Mouse (Mus musculus): ENCODE data around the gene Zglp1. TPM values are rescaled to one million over a fixed set of nuclear protein-coding genes. Genes with fewer than 3 reads are reported as not detected.
"Not testable (repeated sequence)": the region's sequence is repeated elsewhere in the genome, so short reads cannot be mapped to it uniquely, and the experiment has no call there.

Zglp1 gene
- total RNA-seq, 1 experiment: 1.3 TPM

- Histone ChIP-seq H3K9me3 (ENCODE audit: control insufficient read depth, insufficient read depth, low read depth, low read length) (no peaks in the 10 kb centered on the region), H3K9ac (ENCODE audit: insufficient read depth, low read depth, low read length, poor library complexity, severe bottlenecking) (peak overlapping the region; percentile 94), H3K36me3 (ENCODE audit: control insufficient read depth, insufficient read depth, low read length, poor library complexity, severe bottlenecking) (peaks cover 39% of the 10 kb centered on the region), H3K4me1 (ENCODE audit: control insufficient read depth in 2 of 2, insufficient read depth in 2 of 2, low read length in 2 of 2, poor library complexity in 1 of 2) (no peaks in the 10 kb centered on the region), H3K27ac (ENCODE audit: insufficient read depth, low read depth, low read length, poor library complexity, severe bottlenecking) (peak overlapping the region; percentile 72; the same call in 1 of the 2 replicates), H3K4me3 (ENCODE audit: insufficient read depth in 1 of 2, low read depth in 1 of 2, low read length in 2 of 2, poor library complexity in 1 of 2, severe bottlenecking in 1 of 2) (peak overlapping the region; percentile 89 to 92)
- peak; percentile 16 for DNase-seq (ENCODE audit: low read depth, low spot score)
- TF ChIP-seq ZC3H11A (IDR thresholded peaks at IDR 0.05; ENCODE audit: borderline replicate concordance, low read depth, low read length) (no peak), CHD2 (IDR thresholded peaks at IDR 0.05; ENCODE audit: low read depth, low read length) (no peak), ZNF384 (IDR thresholded peaks at IDR 0.05; ENCODE audit: low read depth, low read length) (no peak), MAFK (IDR thresholded peaks at IDR 0.05; ENCODE audit: insufficient read depth, low read depth, low read length) (no peak), HCFC1 (IDR thresholded peaks at IDR 0.05; ENCODE audit: borderline replicate concordance, insufficient read depth, low read length) (no peak)
- in situ Hi-C loops (cut with MboI; ENCODE audit: low sequenced_read_pairs in 2 of 2, unreplicated experiment in 2 of 2): no loop called here
Observed at GRCm38 (mm10) chr9:21072641-21073040, 5.7 kb upstream of the Zglp1 start.

GRCm38 (mm10) chr9:21062928-21063327, 4.0 kb downstream of the Zglp1 start:
- peak overlapping the region; percentile 25; the same call in 1 of the 2 replicates for H3K27ac ChIP-seq (ENCODE audit: insufficient read depth, low read depth, low read length, poor library complexity, severe bottlenecking)
- H3K36me3 ChIP-seq (ENCODE audit: control insufficient read depth, insufficient read depth, low read length, poor library complexity, severe bottlenecking): peaks cover 14% of the 10 kb centered on the region; the same call in 1 of the 2 replicates
- TF ChIP-seq ZNF384 (IDR thresholded peaks at IDR 0.05; ENCODE audit: low read depth, low read length) (no peak), ZC3H11A (IDR thresholded peaks at IDR 0.05; ENCODE audit: borderline replicate concordance, low read depth, low read length) (no peak), MAFK (IDR thresholded peaks at IDR 0.05; ENCODE audit: insufficient read depth, low read depth, low read length) (no peak), CHD2 (IDR thresholded peaks at IDR 0.05; ENCODE audit: low read depth, low read length) (no peak), HCFC1 (IDR thresholded peaks at IDR 0.05; ENCODE audit: borderline replicate concordance, insufficient read depth, low read length) (no peak)
- no peak for DNase-seq (ENCODE audit: low read depth, low spot score)
- peak overlapping the region; percentile 35; the same call in 1 of the 2 replicates for H3K9ac ChIP-seq (ENCODE audit: insufficient read depth, low read depth, low read length, poor library complexity, severe bottlenecking)
- no peaks in the 10 kb centered on the region for H3K9me3 ChIP-seq (ENCODE audit: control insufficient read depth, insufficient read depth, low read depth, low read length)
- peaks cover 0 to 6% of the 10 kb centered on the region in 2 experiments; a peak in 1 of 4 replicates for H3K4me1 ChIP-seq (ENCODE audit: control insufficient read depth in 2 of 2, insufficient read depth in 2 of 2, low read length in 2 of 2, poor library complexity in 1 of 2)
- H3K4me3 ChIP-seq (ENCODE audit: insufficient read depth in 1 of 2, low read depth in 1 of 2, low read length in 2 of 2, poor library complexity in 1 of 2, severe bottlenecking in 1 of 2): no peak overlapping the region
- in situ Hi-C loops (cut with MboI; ENCODE audit: low sequenced_read_pairs in 2 of 2, unreplicated experiment in 2 of 2): no loop called here

DNA sequence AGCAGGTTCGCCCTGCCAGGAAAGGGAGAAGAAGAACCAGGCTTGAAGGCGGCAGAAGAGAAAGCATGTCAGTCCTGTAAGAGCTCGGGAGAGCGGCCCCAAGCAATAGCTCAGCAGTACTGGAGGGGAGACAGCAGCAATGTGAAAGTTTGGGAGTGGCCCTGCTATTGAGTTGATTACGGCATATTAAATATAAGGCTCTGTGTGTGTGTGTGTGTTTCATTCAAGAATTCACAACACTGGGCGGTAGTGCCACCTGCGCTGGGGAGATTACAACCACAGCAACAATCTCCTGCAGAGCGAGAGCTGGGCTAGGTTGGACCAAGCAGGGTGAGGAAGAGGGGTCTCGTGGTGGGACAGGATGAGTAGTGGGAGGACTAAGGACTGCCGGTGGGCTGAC, 15.3 kb downstream of the Zglp1 start:
- in situ Hi-C loops (cut with MboI; ENCODE audit: low sequenced_read_pairs in 2 of 2, unreplicated experiment in 2 of 2): no loop called here
- Histone ChIP-seq H3K9me3 (ENCODE audit: control insufficient read depth, insufficient read depth, low read depth, low read length) (no peaks in the 10 kb centered on the region), H3K4me1 (ENCODE audit: control insufficient read depth in 2 of 2, insufficient read depth in 2 of 2, low read length in 2 of 2, poor library complexity in 1 of 2) (no peaks in the 10 kb centered on the region)

DNA sequence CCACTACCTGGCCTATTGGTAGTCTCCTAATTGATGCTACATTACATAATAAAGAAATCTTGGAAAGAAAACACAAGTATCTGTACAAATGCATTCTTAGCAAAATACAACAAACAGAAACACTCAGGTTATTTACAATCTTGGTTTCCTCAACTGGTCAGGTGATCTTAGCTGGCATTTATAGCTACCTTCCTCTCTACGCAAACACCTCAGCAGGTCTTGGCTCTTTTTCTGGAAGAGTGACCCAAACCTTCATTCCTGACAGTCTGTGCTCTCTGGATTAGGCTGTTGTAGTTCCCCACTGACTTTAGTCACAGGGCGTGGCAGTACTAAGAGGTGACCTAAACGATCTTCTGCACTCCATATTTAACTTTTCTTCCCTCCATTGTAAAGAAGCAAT, 21.7 kb downstream of the Zglp1 start:
- H3K36me3 ChIP-seq (ENCODE audit: control insufficient read depth, insufficient read depth, low read length, poor library complexity, severe bottlenecking): no peaks in the 10 kb centered on the region
- in situ Hi-C loops (cut with MboI; ENCODE audit: low sequenced_read_pairs in 2 of 2, unreplicated experiment in 2 of 2): no loop called here
- H3K4me1 ChIP-seq (ENCODE audit: control insufficient read depth in 2 of 2, insufficient read depth in 2 of 2, low read length in 2 of 2, poor library complexity in 1 of 2): peaks cover 0 to 3% of the 10 kb centered on the region in 2 experiments; a peak in 1 of 4 replicates
- no peaks in the 10 kb centered on the region for H3K9me3 ChIP-seq (ENCODE audit: control insufficient read depth, insufficient read depth, low read depth, low read length)
- TF ChIP-seq MAFK (IDR thresholded peaks at IDR 0.05; ENCODE audit: insufficient read depth, low read depth, low read length): no peak
- no peak for TF ChIP-seq HCFC1 (IDR thresholded peaks at IDR 0.05; ENCODE audit: borderline replicate concordance, insufficient read depth, low read length)
- TF ChIP-seq ZC3H11A (IDR thresholded peaks at IDR 0.05; ENCODE audit: borderline replicate concordance, low read depth, low read length): no peak
- no peak for TF ChIP-seq ZNF384 (IDR thresholded peaks at IDR 0.05; ENCODE audit: low read depth, low read length)
- no peak for TF ChIP-seq CHD2 (IDR thresholded peaks at IDR 0.05; ENCODE audit: low read depth, low read length)
- H3K4me3 ChIP-seq (ENCODE audit: insufficient read depth in 1 of 2, low read depth in 1 of 2, low read length in 2 of 2, poor library complexity in 1 of 2, severe bottlenecking in 1 of 2): no peak overlapping the region
- no peak for DNase-seq (ENCODE audit: low read depth, low spot score)
- H3K27ac ChIP-seq (ENCODE audit: insufficient read depth, low read depth, low read length, poor library complexity, severe bottlenecking): no peak overlapping the region
- H3K9ac ChIP-seq (ENCODE audit: insufficient read depth, low read depth, low read length, poor library complexity, severe bottlenecking): no peak overlapping the region

More for the DNA sequence above, 15.3 kb downstream of the Zglp1 start:
- TF ChIP-seq HCFC1 (IDR thresholded peaks at IDR 0.05; ENCODE audit: borderline replicate concordance, insufficient read depth, low read length) (no peak), MAFK (IDR thresholded peaks at IDR 0.05; ENCODE audit: insufficient read depth, low read depth, low read length) (no peak), ZC3H11A (IDR thresholded peaks at IDR 0.05; ENCODE audit: borderline replicate concordance, low read depth, low read length) (no peak), CHD2 (IDR thresholded peaks at IDR 0.05; ENCODE audit: low read depth, low read length) (no peak), ZNF384 (IDR thresholded peaks at IDR 0.05; ENCODE audit: low read depth, low read length) (no peak)
- H3K36me3 ChIP-seq (ENCODE audit: control insufficient read depth, insufficient read depth, low read length, poor library complexity, severe bottlenecking): no peaks in the 10 kb centered on the region
- no peak overlapping the region for H3K4me3 ChIP-seq (ENCODE audit: insufficient read depth in 1 of 2, low read depth in 1 of 2, low read length in 2 of 2, poor library complexity in 1 of 2, severe bottlenecking in 1 of 2)
- H3K27ac ChIP-seq (ENCODE audit: insufficient read depth, low read depth, low read length, poor library complexity, severe bottlenecking): no peak overlapping the region
- DNase-seq (ENCODE audit: low read depth, low spot score): no peak
- no peak overlapping the region for H3K9ac ChIP-seq (ENCODE audit: insufficient read depth, low read depth, low read length, poor library complexity, severe bottlenecking)

DNA sequence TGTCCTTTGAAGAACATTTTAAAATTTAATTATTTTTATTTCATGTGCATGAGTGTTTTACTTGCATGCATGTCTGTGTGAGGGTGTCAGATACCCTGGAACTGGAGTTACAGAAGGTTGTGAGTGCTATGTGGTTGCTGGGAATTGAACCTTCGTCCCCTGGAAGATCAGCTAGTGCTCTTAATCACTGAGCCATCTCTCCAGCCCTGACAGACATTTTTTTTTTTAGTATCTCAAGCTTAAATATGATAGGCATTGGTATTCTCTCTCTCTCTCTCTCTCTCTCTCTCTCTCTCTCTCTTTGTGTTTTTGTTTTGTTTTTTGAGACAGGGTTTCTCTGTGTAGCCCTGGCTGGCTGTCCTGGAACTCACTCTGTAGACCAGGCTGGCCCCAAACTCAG, 22.1 kb downstream of the Zglp1 start:
- H3K36me3 ChIP-seq (ENCODE audit: control insufficient read depth, insufficient read depth, low read length, poor library complexity, severe bottlenecking); H3K27ac ChIP-seq (ENCODE audit: insufficient read depth, low read depth, low read length, poor library complexity, severe bottlenecking); H3K4me3 ChIP-seq (ENCODE audit: insufficient read depth in 1 of 2, low read depth in 1 of 2, low read length in 2 of 2, poor library complexity in 1 of 2, severe bottlenecking in 1 of 2); H3K9ac ChIP-seq (ENCODE audit: insufficient read depth, low read depth, low read length, poor library complexity, severe bottlenecking); in situ Hi-C loops (cut with MboI; ENCODE audit: low sequenced_read_pairs in 2 of 2, unreplicated experiment in 2 of 2); H3K4me1 ChIP-seq (ENCODE audit: control insufficient read depth in 2 of 2, insufficient read depth in 2 of 2, low read length in 2 of 2, poor library complexity in 1 of 2); H3K9me3 ChIP-seq (ENCODE audit: control insufficient read depth, insufficient read depth, low read depth, low read length); DNase-seq (ENCODE audit: low read depth, low spot score): not testable (repeated sequence)
